Mouse (Mus musculus): ENCODE results near the gene Hnrnpf.

GRCm38 (mm10) chr6:117902556-117902955 lies 2.4 kb downstream of the Hnrnpf start:
- TF ChIP-seq POLR2A (IDR thresholded peaks at IDR 0.05; ENCODE audit: borderline replicate concordance, extremely low read depth, low read depth, low read length) (no peak), CTCF (IDR thresholded peaks at IDR 0.05; ENCODE audit: insufficient read depth, low read length) (no peak)

Measured in lung, adult 2 months (tissue).